Mouse (Mus musculus) layer of hippocampus, adult 11-12 months (tissue): ENCODE results near the gene Mrpl48.
A peak's percentile ranks its signal among the peaks of the same experiment; 100 is the strongest.

Experiments used
- DNase-seq: peaks from one replicate; pipeline ENCODE4 v3.0.0; 2022; ENCODE audit warnings: low spot score

The Mrpl48 gene

GRCm38 (mm10) chr7:100608130-100608741, at the start of gene Mrpl48:
Gene Mrpl48 (minus strand): TSS chr7:100608301.
- peak; percentile 57 for DNase-seq

- peak; percentile 67 for DNase-seq
Measured at GRCm38 (mm10) chr7:100656739-100657138, 48.6 kb upstream of the Mrpl48 start.

- DNase-seq: no peak
Measured at GRCm38 (mm10) chr7:100654441-100654840, 46.3 kb upstream of the Mrpl48 start.

GRCm38 (mm10) chr7:100653480-100654266, 45.6 kb upstream of the Mrpl48 start:
- peak; percentile 71 for DNase-seq

GRCm38 (mm10) chr7:100651011-100651410, 42.9 kb upstream of the Mrpl48 start:
- DNase-seq: no peak

- no peak for DNase-seq
Measured at GRCm38 (mm10) chr7:100650421-100650820, 42.3 kb upstream of the Mrpl48 start.

- DNase-seq: no peak
Measured at GRCm38 (mm10) chr7:100649826-100650225, 41.7 kb upstream of the Mrpl48 start.

- no peak for DNase-seq
Measured at GRCm38 (mm10) chr7:100649095-100649494, 41.0 kb upstream of the Mrpl48 start.

GRCm38 (mm10) chr7:100645147-100645546, 37.0 kb upstream of the Mrpl48 start:
- peak; percentile 87 for DNase-seq

GRCm38 (mm10) chr7:100642413-100642812, 34.3 kb upstream of the Mrpl48 start:
- DNase-seq: no peak

GRCm38 (mm10) chr7:100637657-100638056, 29.6 kb upstream of the Mrpl48 start:
- DNase-seq: no peak

GRCm38 (mm10) chr7:100624538-100624937, 16.4 kb upstream of the Mrpl48 start:
- DNase-seq: no peak

GRCm38 (mm10) chr7:100622277-100622676, 14.2 kb upstream of the Mrpl48 start:
- DNase-seq: no peak

GRCm38 (mm10) chr7:100616121-100616857, 8.2 kb upstream of the Mrpl48 start:
- no peak for DNase-seq

GRCm38 (mm10) chr7:100608910-100609309, 809 bp upstream of the Mrpl48 start:
- DNase-seq: no peak

- DNase-seq: peak; percentile 98
Measured at GRCm38 (mm10) chr7:100607214-100608129, 629 bp downstream of the Mrpl48 start, which contains the start of gene Rab6a. Gene Rab6a (plus strand): TSS chr7:100607410.

GRCm38 (mm10) chr7:100600211-100600610, 7.9 kb downstream of the Mrpl48 start:
- DNase-seq: no peak

- DNase-seq: no peak
Measured at GRCm38 (mm10) chr7:100593349-100593748, 14.8 kb downstream of the Mrpl48 start.

GRCm38 (mm10) chr7:100591522-100591852, 16.6 kb downstream of the Mrpl48 start:
- DNase-seq: no peak

- peak; percentile 87 for DNase-seq
Measured at GRCm38 (mm10) chr7:100590845-100591521, 17.1 kb downstream of the Mrpl48 start.

GRCm38 (mm10) chr7:100590504-100590844, 17.6 kb downstream of the Mrpl48 start:
- DNase-seq: no peak
